Mouse (Mus musculus): ENCODE results near the gene Uxs1.

- TF ChIP-seq CTCF (IDR thresholded peaks at IDR 0.05; ENCODE audit: low read depth, low read length) (no peak), GATA1 (IDR thresholded peaks at IDR 0.05; ENCODE audit: borderline replicate concordance, low read length) (no peak)
Measured at GRCm38 (mm10) chr1:43862614-43863013, 35.0 kb upstream of the Uxs1 start.

Data from G1E (cell line).